Mouse (Mus musculus) left cerebral cortex, postnatal 36 days (tissue): ENCODE measurements around the gene Gmppa. TPM values are rescaled to one million over a fixed set of nuclear protein-coding genes. Genes with fewer than 3 reads are reported as not detected.

Experiments used
- DNase-seq, 2 experiments: peaks; one replicate each; pipeline ENCODE4 v3.0.0; 2021 to 2022; ENCODE audit warnings: low spot score in 2 of 2, mixed read lengths in 1 of 2
- intact Hi-C: fragments of 180-260 bp; cut with DNase I; formaldehyde crosslinking; loops from one replicate; pipeline ENCODE4 v1.15.1; 2025
- total RNA-seq, 2 experiments: library from RNA; stranded (reverse); gene quantifications; 2 replicates each; pipeline ENCODE4 v1.2.3; 2021

The Gmppa gene
- total RNA-seq, 2 experiments from 2014 or later = 50.0 to 59.0 TPM

DNA sequence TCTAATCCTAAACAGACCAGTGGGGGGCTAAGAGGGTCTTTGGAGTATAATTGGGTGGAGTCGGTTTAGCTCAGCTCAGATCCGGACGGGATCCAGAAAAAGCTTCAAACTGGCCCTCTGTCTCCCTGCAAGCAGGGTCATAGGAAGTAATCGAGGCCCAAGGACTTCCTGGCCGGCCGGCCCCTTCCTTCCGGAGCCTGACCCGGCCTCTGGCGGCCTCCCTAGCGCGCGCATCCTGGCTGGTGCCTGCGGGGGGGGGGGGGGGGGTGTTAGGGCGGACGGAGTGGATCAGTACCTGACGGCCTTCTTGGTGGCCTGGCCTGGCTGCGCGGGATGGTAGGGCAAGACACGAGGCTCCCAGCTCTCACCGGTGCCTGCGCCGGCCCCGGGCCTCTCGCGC, 42.8 kb downstream of the Gmppa start:
- DNase-seq = no peak
- intact Hi-C loops = loop anchor here (2.0 kb wide), 2 partner anchors 80 to 118 kb away; no protein-coding TSS in a partner anchor

DNA sequence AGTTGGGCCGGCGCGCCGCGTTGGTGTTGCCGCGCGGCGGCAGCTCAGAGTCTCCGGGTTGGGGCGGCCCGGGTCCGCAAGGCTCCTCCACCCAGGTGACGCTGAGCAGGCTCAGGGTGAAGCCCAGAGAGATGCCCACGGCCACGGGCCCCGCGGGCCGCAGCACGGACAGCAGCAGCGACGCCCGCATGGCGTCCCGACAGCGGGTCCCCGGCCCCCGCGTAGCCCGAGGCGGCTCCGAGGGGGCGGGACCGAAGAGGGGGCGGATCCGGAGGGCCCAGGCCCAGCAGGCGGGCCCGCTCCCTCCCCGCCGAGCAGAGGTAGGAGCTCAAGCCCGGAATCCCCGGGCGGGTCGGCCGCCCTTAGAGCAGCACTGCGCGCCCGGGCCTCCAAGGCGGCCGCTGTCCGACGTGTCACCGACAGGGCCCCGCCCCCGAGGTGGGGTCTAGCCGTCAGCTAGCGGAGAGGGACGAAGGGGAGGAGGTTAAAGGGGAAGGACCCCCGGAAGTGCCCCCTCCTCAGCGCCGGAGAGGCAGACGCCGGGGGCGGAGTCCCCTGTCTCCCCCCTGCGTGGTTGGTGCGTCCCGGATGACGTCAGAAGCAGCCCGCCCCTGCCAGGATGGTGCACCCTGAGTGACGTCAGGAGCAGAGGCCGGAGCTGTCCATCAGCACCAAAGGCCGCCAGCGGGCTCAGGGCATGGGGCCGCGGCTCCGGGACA, 43.3 kb downstream of the Gmppa start, which contains the start of the genes Chpf and Tmem198:
Gene Chpf, minus strand, starts transcription at position 392 of the 719 bp plus-strand sequence.
Gene Tmem198, plus strand, starts transcription at position 617 of the 719 bp plus-strand sequence.
- intact Hi-C loops = loop anchor here (2.0 kb wide), 2 partner anchors 80 to 118 kb away; no protein-coding TSS in a partner anchor
- peak; percentile 97 to 98 for DNase-seq

DNA sequence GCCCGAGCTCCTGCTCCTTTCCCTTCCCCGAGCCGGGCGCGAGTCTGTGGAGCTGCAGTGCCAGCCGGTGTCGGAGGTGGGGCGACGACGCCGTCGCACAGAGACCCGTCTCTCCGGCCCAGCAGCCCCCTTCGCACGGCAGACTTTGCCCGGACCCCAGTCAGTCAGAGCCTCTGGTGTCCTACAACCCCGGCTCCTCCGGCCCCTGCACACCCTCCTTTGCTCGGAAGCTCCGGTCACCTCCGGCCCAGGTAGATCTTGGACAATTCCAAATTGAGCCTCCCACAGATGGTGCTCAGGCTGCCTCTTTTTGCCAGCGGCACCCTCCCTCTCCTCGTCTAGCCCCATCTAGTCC, 43.9 kb downstream of the Gmppa start:
- intact Hi-C loops = loop anchor here (2.0 kb wide), 2 partner anchors 79 to 117 kb away; no protein-coding TSS in a partner anchor
- no peak for DNase-seq

DNA sequence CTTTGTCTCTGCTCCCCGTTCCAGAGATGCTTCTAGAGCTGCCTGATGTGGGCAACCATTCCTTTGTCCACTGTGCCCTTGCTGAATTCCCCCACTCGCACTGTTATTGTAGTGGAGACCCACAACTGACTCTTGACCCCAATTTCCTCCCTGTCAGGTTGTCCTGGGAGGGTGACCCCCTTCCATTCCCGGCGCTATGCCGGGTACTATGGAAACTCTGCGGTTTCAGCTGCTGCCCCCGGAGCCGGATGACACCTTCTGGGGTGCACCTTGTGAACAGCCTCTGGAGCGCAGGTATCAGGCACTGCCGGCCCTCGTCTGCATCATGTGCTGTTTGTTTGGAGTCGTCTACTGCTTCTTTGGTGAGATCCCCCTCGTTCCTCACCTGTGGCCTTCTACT, 44.3 kb downstream of the Gmppa start:
- intact Hi-C loops = no loop called here
- DNase-seq = no peak

DNA sequence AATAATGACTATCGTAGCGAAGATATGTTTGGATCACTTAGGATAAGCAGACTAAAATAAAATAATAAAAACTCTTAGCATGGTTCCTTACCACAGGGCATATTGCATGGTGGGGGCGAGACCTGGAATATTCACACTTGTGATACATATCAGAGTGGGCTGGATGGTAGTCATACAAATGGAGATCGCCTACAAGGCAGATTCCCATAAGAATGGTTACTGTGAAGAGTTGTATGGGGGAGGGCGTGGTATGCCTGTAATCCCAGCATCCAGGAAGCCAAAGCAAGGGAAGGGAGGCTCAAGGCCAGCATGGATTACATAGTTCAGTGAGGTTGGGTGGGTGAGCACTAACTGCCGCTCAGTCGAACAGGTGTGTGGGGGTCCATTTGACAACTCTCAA, 45.0 kb downstream of the Gmppa start:
- DNase-seq = no peak
- intact Hi-C loops = loop anchor here (1.0 kb wide), 1 partner anchor 24 kb away; no protein-coding TSS in a partner anchor

DNA sequence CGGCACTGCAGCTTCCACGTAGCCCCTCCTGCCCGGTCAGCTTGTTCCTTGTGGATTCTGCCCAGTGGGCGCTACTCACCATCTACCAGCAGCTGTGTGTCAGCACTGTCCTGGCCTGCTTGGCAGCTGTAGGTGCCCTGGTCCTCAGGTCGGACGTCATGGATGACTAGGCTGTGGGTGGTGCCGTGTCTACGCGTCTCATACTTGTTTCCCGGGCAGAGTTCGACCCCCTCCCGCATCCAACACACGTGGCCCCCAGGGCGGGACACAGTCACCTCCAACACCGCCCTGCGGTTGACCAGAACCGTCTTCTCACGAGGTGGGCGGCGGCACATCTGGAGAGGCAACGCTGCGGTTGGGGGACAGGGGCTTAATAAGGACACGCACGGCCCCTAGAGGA, 50.8 kb downstream of the Gmppa start:
- intact Hi-C loops = loop anchor here (5.0 kb wide), 1 partner anchor 61 kb away; the partner anchor contains the start of gene Slc4a3
- DNase-seq = no peak

DNA sequence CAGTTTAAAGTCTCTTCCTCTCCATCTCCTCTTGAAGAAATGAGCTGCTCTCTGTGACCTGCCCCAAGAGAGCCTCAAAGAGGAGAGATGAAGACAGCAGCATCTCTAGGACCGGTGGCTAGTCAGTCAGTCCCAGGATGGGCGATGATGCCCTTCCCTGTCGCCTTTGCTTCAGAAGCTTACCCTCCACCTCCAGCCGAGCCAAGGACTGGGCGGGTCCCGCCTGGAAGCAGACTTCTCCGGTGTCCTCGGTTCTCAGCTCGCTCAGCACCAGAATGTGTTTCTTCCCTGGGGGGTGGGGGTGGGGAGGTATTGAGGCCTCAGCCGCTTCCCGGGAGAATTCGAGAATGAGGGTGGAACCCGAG, 51.3 kb downstream of the Gmppa start:
- no peak for DNase-seq
- intact Hi-C loops = loop anchor here (5.0 kb wide), 1 partner anchor 60 kb away; the partner anchor contains the start of gene Slc4a3

DNA sequence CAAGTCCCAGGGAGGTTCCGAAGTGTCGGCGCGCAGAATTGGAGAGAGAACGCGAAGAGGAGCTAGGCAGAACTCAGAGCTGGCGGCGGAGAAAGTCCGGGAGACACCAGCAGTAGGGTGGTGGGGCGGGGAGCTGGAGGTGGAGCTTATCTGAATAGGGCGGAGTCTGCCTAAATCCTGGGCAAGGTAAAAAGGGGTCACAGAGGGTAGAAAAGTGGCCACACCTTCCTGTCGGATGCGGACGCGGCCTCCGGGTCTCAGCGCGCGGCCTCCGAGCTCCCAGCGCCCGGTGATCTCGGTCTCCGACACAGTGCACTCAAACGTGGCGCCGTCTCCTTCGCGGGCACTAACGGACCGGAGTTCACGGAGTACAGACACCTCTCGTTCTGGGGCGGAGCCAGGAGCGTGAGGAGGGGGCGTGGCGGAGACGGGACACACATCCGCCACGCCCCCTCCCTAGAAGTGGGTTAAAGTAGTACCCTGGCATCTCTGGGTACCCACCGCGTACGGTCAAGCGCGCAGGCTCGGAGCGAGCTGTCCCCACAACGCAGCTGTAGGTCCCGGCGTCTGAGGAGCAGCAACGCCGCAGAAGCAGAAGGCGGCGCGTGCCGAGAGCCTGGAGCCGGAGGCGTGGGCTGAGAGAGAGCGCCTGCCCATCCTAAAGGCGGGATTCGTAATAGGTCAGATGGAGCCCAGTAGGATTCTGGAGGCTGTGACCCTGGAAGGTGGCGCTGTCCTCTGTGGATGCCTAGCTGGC, 51.9 kb downstream of the Gmppa start:
- DNase-seq = peak; percentile 67 to 71
- intact Hi-C loops = loop anchor here (5.0 kb wide), 1 partner anchor 60 kb away; the partner anchor contains the start of gene Slc4a3

DNA sequence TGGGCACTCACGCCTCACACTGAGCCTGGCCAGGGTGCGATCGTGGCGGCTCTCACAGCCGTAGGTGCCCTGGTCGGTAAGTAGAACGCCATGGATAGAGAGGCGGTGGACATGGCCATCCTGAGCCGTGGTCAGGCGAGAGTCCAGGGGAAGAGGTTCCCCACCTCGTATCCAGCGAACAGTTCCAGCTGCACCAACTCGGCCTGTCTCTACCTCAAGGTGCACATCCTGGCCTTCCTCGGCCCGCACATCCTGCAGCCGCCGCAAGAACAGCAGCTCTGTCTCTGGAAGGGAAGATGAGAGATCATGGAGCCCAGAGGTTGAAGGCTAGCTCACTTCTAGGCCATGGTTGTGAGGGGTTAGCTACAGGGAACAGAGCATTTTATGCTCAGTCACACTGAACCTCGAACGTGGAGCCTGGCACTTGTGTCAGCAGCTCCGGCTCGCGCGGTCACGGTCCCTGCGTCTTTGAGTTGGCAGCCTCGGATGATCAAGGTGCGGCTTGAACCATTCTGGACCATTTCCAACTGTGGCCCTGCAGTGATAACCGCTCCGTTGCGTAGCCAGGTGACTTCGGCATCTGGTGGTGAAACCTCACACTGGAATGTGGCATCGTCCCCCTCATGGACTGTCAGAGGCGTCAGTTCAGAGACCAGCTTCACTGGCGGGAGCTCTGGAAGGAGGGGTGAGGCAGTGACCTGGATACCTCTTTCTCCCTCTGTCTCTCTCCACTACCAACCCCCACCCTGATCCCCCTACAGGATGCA, 55.2 kb downstream of the Gmppa start:
- intact Hi-C loops = no loop called here
- DNase-seq = no peak

DNA sequence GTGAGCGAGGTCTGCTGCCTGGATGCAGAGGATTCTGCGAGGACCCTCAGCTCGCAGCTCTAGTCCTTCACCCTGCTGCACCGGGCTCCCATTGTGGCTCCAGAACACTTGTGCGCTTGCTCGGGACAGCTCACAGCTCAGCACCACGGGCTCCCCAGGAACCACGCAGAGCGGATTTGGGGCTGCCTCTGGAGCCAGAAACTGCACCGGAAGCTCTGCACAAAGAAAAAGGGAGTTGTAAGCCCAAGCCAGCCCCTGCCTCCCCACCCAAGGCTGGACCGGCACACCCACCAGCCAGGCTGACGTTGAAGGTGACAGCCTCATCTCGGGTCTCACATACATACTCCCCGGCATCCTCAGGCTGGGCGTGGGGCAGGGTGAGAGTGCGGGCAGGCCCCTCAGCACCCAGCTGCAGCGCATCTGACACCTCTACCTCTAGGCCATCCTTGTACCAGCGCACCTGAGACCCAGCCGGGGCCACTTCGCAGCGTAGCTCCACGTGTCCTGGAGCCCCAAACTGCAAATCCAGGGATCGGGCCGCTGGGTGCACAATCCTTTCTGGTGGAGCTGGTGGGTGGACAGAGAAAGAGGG, 56.9 kb downstream of the Gmppa start:
- intact Hi-C loops = no loop called here
- DNase-seq = no peak

Other genes starting within 250 kb of the Gmppa start
- gene Ankzf1, start 243.8 kb upstream of the Gmppa start, total RNA-seq = 10 to 100 TPM; 21.6 to 31.7 TPM
- 100 to 1,000 TPM; 138 to 146 TPM for gene Atg9a, start 243.7 kb upstream of the Gmppa start, total RNA-seq
- gene Glb1l, start 225.1 kb upstream of the Gmppa start, total RNA-seq = 10 to 100 TPM; 10.4 to 15.8 TPM
- 10 to 100 TPM; 80.3 to 85.9 TPM for gene Stk16, start 225.1 kb upstream of the Gmppa start, total RNA-seq
- gene Tuba4a, start 216.1 kb upstream of the Gmppa start, total RNA-seq = 100 to 1,000 TPM; 579 to 672 TPM
- gene A630095N17Rik, start 203.8 kb upstream of the Gmppa start, total RNA-seq = not detected
- gene Dnajb2, start 199.5 kb upstream of the Gmppa start, total RNA-seq = 10 to 100 TPM; 91.6 to 97.6 TPM
- 100 to 1,000 TPM; 468 to 499 TPM for gene Ptprn, start 171.4 kb upstream of the Gmppa start, total RNA-seq
- 100 to 1,000 TPM; 122 to 146 TPM for gene Resp18, start 157.5 kb upstream of the Gmppa start, total RNA-seq
- gene Dnpep, start 117.9 kb upstream of the Gmppa start, total RNA-seq = 10 to 100 TPM; 51.9 to 55.9 TPM
- gene Des, start 75.6 kb upstream of the Gmppa start, total RNA-seq = 1 to 10 TPM in 1 of 2 experiments, under 1 TPM in 1; 0.84 to 1.5 TPM
- 100 to 1,000 TPM; 173 to 212 TPM for gene Speg, start 60.6 kb upstream of the Gmppa start, total RNA-seq
- 10 to 100 TPM; 13.2 to 15.7 TPM for gene Asic4, start 14.5 kb downstream of the Gmppa start, total RNA-seq
- gene Chpf, start 43.4 kb downstream of the Gmppa start, total RNA-seq = 10 to 100 TPM; 75.3 to 86.3 TPM
- gene Tmem198, start 43.6 kb downstream of the Gmppa start, total RNA-seq = 100 to 1,000 TPM in 1 of 2 experiments, 10 to 100 TPM in 1; 94.2 to 105 TPM
- 10 to 100 TPM; 25.4 to 33.2 TPM for gene Obsl1, start 70.5 kb downstream of the Gmppa start, total RNA-seq
- gene Inha, start 71.1 kb downstream of the Gmppa start, total RNA-seq = 10 to 100 TPM; 18.6 to 30.8 TPM
- 10 to 100 TPM; 29.2 to 38.0 TPM for gene Stk11ip, start 85.6 kb downstream of the Gmppa start, total RNA-seq
- 100 to 1,000 TPM; 176 to 200 TPM for gene Slc4a3, start 110.3 kb downstream of the Gmppa start, total RNA-seq